Mouse (Mus musculus) stomach, embryonic 15.5 days (tissue): ENCODE measurements around the gene Tmem208. TPM values are rescaled to one million over a fixed set of nuclear protein-coding genes. Genes with fewer than 3 reads are reported as not detected.
A peak's percentile ranks its signal among the peaks of the same experiment; 100 is the strongest.

Experiments used
- ATAC-seq: fragments of 200-750 bp; cut with Nextera tagmentation; 2 replicates; pipeline ENCODE4 v1.8.0; 2017; ENCODE audit warnings: low read depth, moderate number of reproducible peaks, moderate TSS enrichment; ENCODE audit not compliant: insufficient read depth, low FRiP score
- H3K27ac ChIP-seq: fragments of 300-500 bp; sonication (generic); 2 replicates; pipeline ENCODE4 v1.5.1; 2015; ENCODE audit warnings: mild to moderate bottlenecking, inconsistent platforms
- H3K27me3 ChIP-seq: fragments of 300-500 bp; sonication (generic); replicated peaks from 2 replicates; pipeline ENCODE4 v1.6.1; 2015; ENCODE audit warnings: inconsistent platforms
- H3K36me3 ChIP-seq: fragments of 300-500 bp; sonication (generic); 2 replicates; pipeline ENCODE4 v1.6.1; 2015; ENCODE audit warnings: inconsistent platforms
- H3K4me1 ChIP-seq: fragments of 300-500 bp; sonication (generic); 2 replicates; pipeline ENCODE4 v1.6.1; 2015; ENCODE audit warnings: inconsistent platforms
- H3K4me2 ChIP-seq: fragments of 300-500 bp; sonication (generic); 2 replicates; pipeline ENCODE4 v1.6.1; 2015; ENCODE audit warnings: mild to moderate bottlenecking, inconsistent platforms
- H3K4me3 ChIP-seq: fragments of 300-500 bp; sonication (generic); replicated peaks from 2 replicates; pipeline ENCODE4 v1.5.1; 2015; ENCODE audit warnings: inconsistent platforms
- H3K9ac ChIP-seq: fragments of 300-500 bp; sonication (generic); 2 replicates; pipeline ENCODE4 v1.6.1; 2015; ENCODE audit warnings: inconsistent platforms
- H3K9me3 ChIP-seq: fragments of 300-500 bp; sonication (generic); 2 replicates; pipeline ENCODE4 v1.6.1; 2016; ENCODE audit warnings: inconsistent platforms
- WGBS: fragments of 180-500 bp; shearing (Covaris S2); methylation state at CpG from one replicate; pipeline ENCODE4 v1.1.7; 2015; 5-methylcytosine and 5-hydroxymethylcytosine counted together
- polyA plus RNA-seq: library from polyadenylated mRNA; unstranded; fragments of >200 nt; fragmentation: Nextera tagmentation; extraction: Ambion mirVana; gene quantifications from 2 replicates; pipeline ENCODE4 v1.2.1, GENCODE M21; 2015

Tmem208 gene
- polyA plus RNA-seq, 1 experiment from 2014 or later: 131 TPM

GRCm38 (mm10) chr8:105313622-105314402 is 12.3 kb upstream of the Tmem208 start:
- Histone ChIP-seq H3K27ac (no peak overlapping the region), H3K9ac (no peak overlapping the region), H3K4me1 (no peaks in the 10 kb centered on the region), H3K4me2 (no peak overlapping the region), H3K9me3 (no peaks in the 10 kb centered on the region), H3K36me3 (peaks cover 42% of the 10 kb centered on the region), H3K27me3 (no peaks in the 10 kb centered on the region), H3K4me3 (no peak overlapping the region)
- WGBS: 79% methylated on average over 9 of the region's 9 CpGs
- no peak for ATAC-seq

GRCm38 (mm10) chr8:105315073-105315769 is 10.9 kb upstream of the Tmem208 start:
- Histone ChIP-seq H3K36me3 (peaks cover 48% of the 10 kb centered on the region), H3K4me2 (no peak overlapping the region), H3K4me1 (no peaks in the 10 kb centered on the region), H3K4me3 (no peak overlapping the region), H3K27ac (no peak overlapping the region), H3K27me3 (no peaks in the 10 kb centered on the region), H3K9ac (no peak overlapping the region), H3K9me3 (no peaks in the 10 kb centered on the region)
- no peak for ATAC-seq
- WGBS: 90% methylated on average over 18 of the region's 18 CpGs

GRCm38 (mm10) chr8:105317941-105318340 is 8.2 kb upstream of the Tmem208 start:
- H3K27me3 ChIP-seq: no peaks in the 10 kb centered on the region
- no peaks in the 10 kb centered on the region for H3K9me3 ChIP-seq
- H3K4me1 ChIP-seq: no peaks in the 10 kb centered on the region
- no peak overlapping the region for H3K4me3 ChIP-seq
- no peak overlapping the region for H3K9ac ChIP-seq
- 78% methylated on average over 4 of the region's 4 CpGs for WGBS
- H3K4me2 ChIP-seq: no peak overlapping the region
- no peak for ATAC-seq
- no peak overlapping the region for H3K27ac ChIP-seq
- peaks cover 33% of the 10 kb centered on the region for H3K36me3 ChIP-seq

GRCm38 (mm10) chr8:105318662-105319190 is 7.4 kb upstream of the Tmem208 start:
- Histone ChIP-seq H3K4me1 (no peaks in the 10 kb centered on the region), H3K4me3 (no peak overlapping the region), H3K27ac (no peak overlapping the region), H3K9me3 (no peaks in the 10 kb centered on the region), H3K4me2 (no peak overlapping the region), H3K27me3 (no peaks in the 10 kb centered on the region), H3K36me3 (peaks cover 25% of the 10 kb centered on the region), H3K9ac (no peak overlapping the region)
- WGBS: 83% methylated on average over 11 of the region's 11 CpGs
- no peak for ATAC-seq

- no peaks in the 10 kb centered on the region for H3K27me3 ChIP-seq
- peak; percentile 64; the same call in 1 of the 2 replicates for ATAC-seq
- no peak overlapping the region for H3K4me2 ChIP-seq
- no peak overlapping the region for H3K27ac ChIP-seq
- 82% methylated on average over 4 of the region's 4 CpGs for WGBS
- no peaks in the 10 kb centered on the region for H3K9me3 ChIP-seq
- peaks cover 14% of the 10 kb centered on the region for H3K36me3 ChIP-seq
- H3K4me1 ChIP-seq: peaks cover 18% of the 10 kb centered on the region
- no peak overlapping the region for H3K9ac ChIP-seq
- H3K4me3 ChIP-seq: no peak overlapping the region
These were observed 3.0 kb upstream of the Tmem208 start for GRCm38 (mm10) chr8:105323183-105323582.

GRCm38 (mm10) chr8:105325641-105326093 is 487 bp upstream of the Tmem208 start:
- H3K9me3 ChIP-seq: no peaks in the 10 kb centered on the region
- H3K27ac ChIP-seq: peak overlapping the region; percentile 77; the same call in 1 of the 2 replicates
- ATAC-seq: peak; percentile 7; the same call in 1 of the 2 replicates
- peak overlapping the region; percentile 73 for H3K9ac ChIP-seq
- peaks cover 20% of the 10 kb centered on the region for H3K4me1 ChIP-seq
- peaks cover 23% of the 10 kb centered on the region for H3K36me3 ChIP-seq
- peak overlapping the region; percentile 87 for H3K4me3 ChIP-seq
- 0% methylated on average over 12 of the region's 12 CpGs for WGBS
- peak overlapping the region; percentile 82 for H3K4me2 ChIP-seq
- no peaks in the 10 kb centered on the region for H3K27me3 ChIP-seq

- Histone ChIP-seq H3K9me3 (no peaks in the 10 kb centered on the region), H3K4me2 (peak overlapping the region; percentile 79), H3K27me3 (no peaks in the 10 kb centered on the region), H3K27ac (peak overlapping the region; percentile 90; the same call in 1 of the 2 replicates), H3K4me3 (peak overlapping the region; percentile 87), H3K9ac (peak overlapping the region; percentile 76), H3K4me1 (peaks cover 20% of the 10 kb centered on the region), H3K36me3 (peaks cover 33% of the 10 kb centered on the region)
- ATAC-seq: no peak
- 35% methylated on average over 6 of the region's 6 CpGs for WGBS
These were observed 814 bp downstream of the Tmem208 start for GRCm38 (mm10) chr8:105326968-105327367.

- ATAC-seq: no peak
- Histone ChIP-seq H3K4me2 (no peak overlapping the region), H3K4me1 (peaks cover 13% of the 10 kb centered on the region), H3K27me3 (no peaks in the 10 kb centered on the region), H3K9ac (no peak overlapping the region), H3K4me3 (no peak overlapping the region), H3K36me3 (peaks cover 48% of the 10 kb centered on the region), H3K9me3 (no peaks in the 10 kb centered on the region), H3K27ac (no peak overlapping the region)
- 92% methylated on average over 12 of the region's 12 CpGs for WGBS
These were observed 4.2 kb downstream of the Tmem208 start for GRCm38 (mm10) chr8:105330325-105330724.

- Histone ChIP-seq H3K4me2 (no peak overlapping the region), H3K4me1 (peaks cover 10% of the 10 kb centered on the region), H3K9me3 (no peaks in the 10 kb centered on the region), H3K4me3 (no peak overlapping the region), H3K36me3 (peaks cover 60% of the 10 kb centered on the region), H3K9ac (no peak overlapping the region), H3K27ac (no peak overlapping the region), H3K27me3 (no peaks in the 10 kb centered on the region)
- WGBS: 92% methylated on average over 22 of the region's 22 CpGs
- no peak for ATAC-seq
These were observed 5.3 kb downstream of the Tmem208 start for GRCm38 (mm10) chr8:105331469-105331868.

- Histone ChIP-seq H3K4me3 (no peak overlapping the region), H3K27ac (no peak overlapping the region), H3K36me3 (peaks cover 64% of the 10 kb centered on the region), H3K9me3 (no peaks in the 10 kb centered on the region), H3K4me1 (peaks cover 10% of the 10 kb centered on the region), H3K27me3 (no peaks in the 10 kb centered on the region), H3K9ac (no peak overlapping the region), H3K4me2 (no peak overlapping the region)
- 95% methylated on average over 9 of the region's 9 CpGs for WGBS
- no peak for ATAC-seq
These were observed 5.8 kb downstream of the Tmem208 start for GRCm38 (mm10) chr8:105331931-105332330.

- no peak overlapping the region for H3K4me2 ChIP-seq
- no peak overlapping the region for H3K4me3 ChIP-seq
- H3K9ac ChIP-seq: no peak overlapping the region
- H3K36me3 ChIP-seq: peaks cover 68% of the 10 kb centered on the region
- H3K4me1 ChIP-seq: 0 out of 2 replicates have a peak, but pooled peaks cover 6% of the 10 kb centered on the region
- no peak overlapping the region for H3K27ac ChIP-seq
- no peaks in the 10 kb centered on the region for H3K9me3 ChIP-seq
- WGBS: 57% methylated on average over 2 of the region's 2 CpGs
- ATAC-seq: peak; percentile 32; the same call in 1 of the 2 replicates
- H3K27me3 ChIP-seq: no peaks in the 10 kb centered on the region
These were observed 6.4 kb downstream of the Tmem208 start for GRCm38 (mm10) chr8:105332523-105332922.
